Mouse (Mus musculus): ENCODE results near the gene Cdyl. TPM values are rescaled to one million over a fixed set of nuclear protein-coding genes. Genes with fewer than 3 reads are reported as not detected.
A peak's percentile ranks its signal among the peaks of the same experiment; 100 is the strongest.

Gene Cdyl
- total RNA-seq, 2 experiments from 2014 or later, result 6.2 to 6.5 TPM

- Histone ChIP-seq H3K27ac (peak overlapping the region; percentile 51; the same call in 1 of the 2 replicates), H3K4me3 (peak overlapping the region; percentile 37)
- DNase-seq, result peak; percentile 83
- TF ChIP-seq CTCF (IDR thresholded peaks at IDR 0.05), result peak; percentile 70
- intact Hi-C loops (cut with DNase I), result no loop called here
Measured at GRCm38 (mm10) chr13:35886121-35886725, 226.6 kb downstream of the Cdyl start.

GRCm38 (mm10) chr13:35892866-35893265 is 233.2 kb downstream of the Cdyl start:
- no peak for TF ChIP-seq CTCF (IDR thresholded peaks at IDR 0.05)
- Histone ChIP-seq H3K27ac (no peak overlapping the region), H3K4me3 (no peak overlapping the region)
- DNase-seq, result no peak
- intact Hi-C loops (cut with DNase I), result no loop called here

GRCm38 (mm10) chr13:35905378-35905777 is 245.7 kb downstream of the Cdyl start:
- TF ChIP-seq CTCF (IDR thresholded peaks at IDR 0.05), result no peak
- H3K27ac ChIP-seq, result peak overlapping the region; percentile 94
- intact Hi-C loops (cut with DNase I), result no loop called here
- DNase-seq, result no peak
- H3K4me3 ChIP-seq, result peak overlapping the region; percentile 92

GRCm38 (mm10) chr13:35905879-35906481 is 246.3 kb downstream of the Cdyl start, which contains the start of gene Rpp40:
TSS of gene Rpp40 (minus strand) at chr13:35906359.
- TF ChIP-seq CTCF (IDR thresholded peaks at IDR 0.05), result no peak
- Histone ChIP-seq H3K27ac (peak within 1 kb of the TSS; percentile 94), H3K4me3 (peak within 1 kb of the TSS; percentile 92)
- intact Hi-C loops (cut with DNase I), result no loop called here
- DNase-seq, result peak; percentile 93

GRCm38 (mm10) chr13:35911476-35911875 is 251.8 kb downstream of the Cdyl start:
- no peak overlapping the region for H3K27ac ChIP-seq
- H3K4me3 ChIP-seq, result no peak overlapping the region
- no peak for DNase-seq
- intact Hi-C loops (cut with DNase I), result no loop called here
- TF ChIP-seq CTCF (IDR thresholded peaks at IDR 0.05), result no peak

Other genes starting within 250 kb of the Cdyl start
- gene Rpp40, start 246.5 kb downstream of the Cdyl start, total RNA-seq (2021), result 10 to 100 TPM; 13.9 to 15.1 TPM

All from gastrocnemius, adult 2 months (tissue).